Mouse (Mus musculus) adrenal gland (tissue): ENCODE measurements around the gene Chuk.

Experiments
- intact Hi-C: fragments of 180-260 bp; cut with DNase I; formaldehyde crosslinking; loops from one replicate; pipeline ENCODE4 v1.15.1; 2025

Gene Chuk

DNA sequence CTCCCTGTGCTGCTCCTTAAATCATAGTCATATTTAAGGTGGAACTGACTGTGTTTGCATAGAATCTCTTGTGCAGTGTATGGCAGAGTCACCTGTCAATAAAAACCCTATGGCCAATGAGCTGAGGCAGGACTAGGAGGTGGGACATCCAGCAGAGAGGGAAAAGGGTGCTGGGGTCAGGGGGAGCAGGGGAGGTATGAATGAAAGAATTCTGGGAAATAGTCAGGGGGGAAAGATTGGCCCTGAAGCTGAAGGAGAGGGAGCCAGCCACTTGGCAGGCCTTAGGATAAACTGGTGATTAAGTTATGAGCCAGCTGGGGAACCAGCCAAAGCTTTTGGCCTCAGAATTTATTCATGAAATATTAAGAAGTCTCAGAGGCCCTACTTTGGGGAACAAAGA, 1.7 kb upstream of the Chuk start:
- intact Hi-C loops: no loop called here

DNA sequence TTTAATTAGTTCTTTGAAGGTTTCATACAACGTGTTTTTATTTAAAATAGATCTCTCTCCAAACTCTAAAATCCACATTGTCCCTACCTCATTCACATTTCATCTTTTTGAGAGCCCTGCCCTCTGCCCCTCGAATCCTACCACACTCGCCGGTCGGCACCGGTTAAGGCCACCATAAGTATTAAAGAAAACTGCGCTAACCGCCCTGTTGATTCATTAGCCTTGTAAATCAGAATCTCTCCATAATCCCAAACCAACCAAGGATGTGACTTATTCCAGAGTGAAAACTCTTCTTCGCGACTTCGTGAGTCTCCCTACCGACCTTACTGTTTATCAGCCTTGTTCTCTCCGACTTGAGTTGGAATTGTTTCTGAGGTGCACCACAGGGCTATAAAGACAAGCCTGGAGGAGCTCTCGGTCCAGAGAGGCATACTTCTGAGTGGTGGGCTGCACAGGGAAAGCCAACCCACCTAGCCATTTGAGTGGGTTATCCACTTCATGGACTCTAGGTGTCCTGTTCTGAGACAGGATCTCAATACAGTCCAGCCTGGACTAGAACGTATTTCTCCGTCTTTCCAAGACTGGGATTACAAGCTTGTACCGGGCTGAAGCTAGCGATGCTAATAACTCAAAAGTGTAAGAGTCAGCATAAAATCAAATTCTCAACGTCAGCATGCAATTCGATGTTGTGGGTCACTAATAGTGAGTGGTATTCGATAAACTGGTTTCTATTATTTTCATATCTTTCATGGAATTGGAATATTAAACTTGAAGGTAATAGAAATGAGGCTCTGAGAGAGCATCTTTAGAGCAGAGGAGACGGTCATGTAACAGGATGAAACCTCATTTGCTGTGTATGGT, 611 bp upstream of the Chuk start:
- intact Hi-C loops: no loop called here

- intact Hi-C loops: no loop called here
These were observed 2.9 kb downstream of the Chuk start for GRCm38 (mm10) chr19:44104393-44104792.

GRCm38 (mm10) chr19:44103001-44103400, 4.3 kb downstream of the Chuk start:
- intact Hi-C loops: no loop called here

DNA sequence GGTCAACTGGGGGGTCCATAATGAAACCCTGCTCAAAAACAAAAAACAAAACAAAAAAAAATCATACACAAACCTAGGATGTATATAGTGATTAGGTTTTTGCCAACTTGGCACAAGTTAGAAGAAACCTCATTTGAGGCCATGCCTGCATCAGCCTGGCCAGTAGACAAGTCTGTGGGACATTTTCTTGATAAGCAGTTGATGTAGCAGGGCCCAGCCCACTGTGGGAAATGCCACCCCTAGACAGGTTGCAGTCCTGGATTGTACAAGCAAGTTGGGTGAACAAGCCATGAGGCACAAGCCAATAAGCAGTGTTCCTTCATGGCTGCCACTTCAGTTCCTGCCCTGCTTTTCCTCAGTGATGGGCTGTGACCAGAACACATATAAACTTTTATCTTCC, 6.4 kb downstream of the Chuk start:
- intact Hi-C loops: no loop called here

GRCm38 (mm10) chr19:44086278-44086677, 21.0 kb downstream of the Chuk start:
- intact Hi-C loops: no loop called here

DNA sequence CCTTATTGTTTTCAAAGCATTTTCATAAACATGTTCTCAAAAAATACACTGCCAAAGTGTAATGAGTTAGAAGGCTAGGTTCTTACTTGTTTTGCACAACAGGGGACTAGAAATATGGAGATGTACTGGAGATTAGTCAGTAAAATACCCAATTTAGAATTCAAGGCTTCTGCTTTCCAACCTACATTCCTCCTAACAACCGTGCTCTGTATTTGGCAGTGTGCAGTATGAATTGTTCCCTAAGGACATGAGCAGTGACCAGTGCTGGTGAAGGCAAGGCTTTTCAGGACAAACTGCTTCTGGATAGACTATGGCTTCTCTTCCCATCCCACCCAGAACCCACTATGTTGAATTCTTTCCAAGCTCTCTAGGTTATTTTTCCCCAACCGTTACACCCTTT, 26.4 kb downstream of the Chuk start:
- intact Hi-C loops: no loop called here

DNA sequence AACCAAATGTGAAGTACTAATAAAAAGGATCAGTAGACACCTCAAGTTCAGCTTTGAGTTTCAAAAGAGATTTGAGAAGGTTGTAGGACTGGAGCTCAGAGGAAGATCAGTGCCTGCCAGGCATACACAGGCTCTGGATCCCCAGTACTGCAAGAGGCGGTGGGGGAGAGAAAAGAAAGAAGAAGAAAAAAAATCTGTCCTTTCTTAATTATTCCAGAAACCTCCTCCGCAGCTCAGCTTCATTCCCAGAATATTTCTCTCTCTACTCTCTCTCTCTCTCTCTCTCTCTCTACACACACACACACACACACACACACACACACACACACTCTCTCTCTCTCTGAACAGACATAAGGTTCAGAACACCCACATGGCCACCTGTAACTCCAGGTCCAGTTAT, 27.3 kb downstream of the Chuk start:
- intact Hi-C loops: no loop called here

GRCm38 (mm10) chr19:44077024-44077423, 30.3 kb downstream of the Chuk start:
- intact Hi-C loops: no loop called here

GRCm38 (mm10) chr19:44076457-44076856, 30.8 kb downstream of the Chuk start:
- intact Hi-C loops: no loop called here

DNA sequence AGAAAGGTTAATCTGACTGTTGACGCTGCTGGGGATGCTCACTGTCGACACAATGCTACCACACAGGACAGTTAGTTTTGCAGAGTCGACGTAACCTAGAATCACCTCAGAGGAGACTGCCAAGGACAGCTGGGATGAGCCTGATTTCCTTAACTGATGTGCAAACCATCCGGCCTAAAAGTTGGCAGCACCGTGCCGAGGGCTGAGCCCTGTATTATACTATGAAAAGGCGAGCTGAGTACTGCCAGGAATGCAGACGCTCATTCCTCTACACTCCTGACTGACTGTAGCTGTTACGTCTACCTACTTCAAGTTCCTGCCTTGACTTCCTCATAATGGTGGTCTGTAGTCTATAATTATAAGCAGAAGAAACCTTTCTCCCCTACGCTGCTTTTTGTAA, 32.3 kb downstream of the Chuk start:
- intact Hi-C loops: loop anchor here (5.0 kb wide), 1 partner anchor 72 kb away; the partner anchor contains the start of gene Bloc1s2

GRCm38 (mm10) chr19:44071166-44071565, 36.1 kb downstream of the Chuk start:
- intact Hi-C loops: loop anchor here (5.0 kb wide), 1 partner anchor 76 kb away; the partner anchor contains the start of gene Bloc1s2

DNA sequence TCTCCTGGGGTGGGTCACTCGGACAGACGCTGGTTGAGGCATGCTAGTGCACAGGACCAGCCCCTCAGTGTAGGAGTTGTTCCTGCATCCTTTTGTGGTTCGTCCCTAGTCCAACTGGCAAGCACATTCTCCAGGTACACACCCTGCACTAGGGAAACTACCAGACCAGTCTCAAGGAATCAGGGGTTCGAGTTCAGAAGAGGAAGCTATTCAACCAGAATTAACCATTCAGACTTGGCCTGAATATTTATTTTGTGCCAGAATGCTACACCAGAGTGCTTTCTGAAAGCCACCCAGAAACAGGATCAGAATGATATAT, 37.4 kb downstream of the Chuk start:
- intact Hi-C loops: loop anchor here (5.0 kb wide), 1 partner anchor 77 kb away; the partner anchor contains the start of gene Bloc1s2

DNA sequence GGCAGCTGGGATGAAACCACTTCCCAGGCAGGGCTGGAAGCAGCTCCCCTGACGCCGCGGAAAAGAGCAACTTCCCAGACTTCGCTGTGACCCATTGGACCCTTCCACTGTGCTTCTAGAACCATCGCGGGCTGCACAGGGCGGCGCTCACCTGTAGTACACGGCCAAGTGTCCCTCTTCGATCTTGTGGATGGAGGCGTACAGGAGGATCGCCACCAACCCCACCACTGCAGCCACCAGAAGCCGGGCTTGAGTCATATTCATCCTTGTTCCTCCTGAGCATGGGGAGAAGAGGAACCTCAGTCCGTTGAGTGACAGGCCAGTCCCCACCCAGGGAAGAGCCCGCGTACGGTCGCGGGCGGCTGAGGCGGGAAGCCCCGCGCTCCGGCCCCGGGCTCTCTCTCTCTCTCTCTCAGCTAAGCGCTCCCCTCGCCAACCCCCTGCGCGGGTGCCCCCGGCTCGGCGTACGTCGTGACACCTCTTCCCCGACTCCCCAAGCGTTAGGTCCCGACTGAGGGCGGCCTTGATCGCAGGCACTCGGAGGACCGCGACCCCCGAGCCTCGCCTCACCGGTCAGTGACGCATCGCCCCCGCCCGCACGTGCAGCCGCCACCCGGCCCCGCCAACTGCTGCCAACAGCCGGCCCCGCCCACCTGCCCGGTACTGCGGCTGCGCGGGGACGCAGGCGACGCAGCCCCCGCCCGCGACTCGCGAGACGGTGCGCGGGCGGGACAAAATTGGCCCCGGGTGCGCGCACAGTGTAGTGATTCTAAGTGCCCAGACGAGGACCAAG, 38.0 kb downstream of the Chuk start, which contains the start of gene Erlin1:
Erlin1 (minus strand) TSS at position 665 of the 793 bp plus-strand sequence.
- intact Hi-C loops: no loop called here

- intact Hi-C loops: no loop called here
These were observed 39.0 kb downstream of the Chuk start for GRCm38 (mm10) chr19:44068232-44068631.

DNA sequence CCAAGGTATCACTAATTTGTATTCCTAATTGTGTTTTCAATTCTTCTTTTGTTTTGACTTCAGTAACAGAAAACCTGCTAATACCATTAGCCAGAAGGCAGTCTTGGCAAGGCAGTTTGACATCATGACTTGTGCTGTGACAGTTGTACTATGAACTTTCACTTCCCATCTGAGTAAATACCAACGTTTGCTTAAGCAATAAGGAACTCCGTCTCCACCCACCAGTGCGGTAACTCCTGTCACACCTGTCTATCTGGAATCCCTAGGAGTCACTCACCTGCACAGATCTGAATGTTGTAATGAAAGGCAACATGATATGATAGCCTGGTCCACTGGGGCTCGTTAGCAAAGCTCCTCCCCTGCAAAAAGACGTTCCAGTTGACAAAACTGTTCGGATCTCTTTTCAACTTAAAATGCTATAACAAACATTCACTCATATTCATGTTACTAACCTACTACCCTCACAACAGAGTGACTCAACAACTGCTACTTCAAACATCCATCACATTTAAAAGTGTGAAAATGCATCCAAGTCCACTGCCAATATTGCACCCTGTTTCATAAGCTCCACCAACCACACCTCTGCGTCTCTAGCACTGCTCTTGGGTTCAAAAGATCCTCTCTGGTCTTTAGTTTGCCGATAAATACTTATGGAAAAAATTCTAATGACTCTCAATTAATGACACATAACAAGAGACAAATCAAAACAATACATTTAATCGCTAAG, 39.8 kb downstream of the Chuk start:
- intact Hi-C loops: no loop called here

- intact Hi-C loops: no loop called here
These were observed 42.5 kb downstream of the Chuk start for GRCm38 (mm10) chr19:44064734-44065133.

DNA sequence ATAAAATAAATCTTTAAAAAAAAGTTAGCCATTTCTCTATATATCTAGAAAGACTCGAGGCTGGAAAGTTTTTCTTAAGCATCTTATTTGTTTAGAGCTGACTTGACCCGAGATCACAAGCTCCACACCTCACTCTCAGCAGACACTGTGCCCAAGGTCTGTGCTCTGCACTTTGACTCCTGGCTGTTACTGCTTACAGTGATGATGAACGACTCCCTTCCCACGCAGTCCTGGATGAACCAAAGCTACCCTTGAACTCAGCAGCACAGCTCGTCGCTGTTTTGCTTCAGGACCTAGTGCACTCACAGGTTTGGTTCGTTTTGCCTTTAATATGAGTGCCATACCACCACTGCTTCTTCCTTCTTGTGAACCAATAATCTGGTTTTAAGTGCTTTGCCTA, 43.5 kb downstream of the Chuk start:
- intact Hi-C loops: no loop called here

- intact Hi-C loops: no loop called here
These were observed 47.1 kb downstream of the Chuk start for GRCm38 (mm10) chr19:44060226-44060625.

DNA sequence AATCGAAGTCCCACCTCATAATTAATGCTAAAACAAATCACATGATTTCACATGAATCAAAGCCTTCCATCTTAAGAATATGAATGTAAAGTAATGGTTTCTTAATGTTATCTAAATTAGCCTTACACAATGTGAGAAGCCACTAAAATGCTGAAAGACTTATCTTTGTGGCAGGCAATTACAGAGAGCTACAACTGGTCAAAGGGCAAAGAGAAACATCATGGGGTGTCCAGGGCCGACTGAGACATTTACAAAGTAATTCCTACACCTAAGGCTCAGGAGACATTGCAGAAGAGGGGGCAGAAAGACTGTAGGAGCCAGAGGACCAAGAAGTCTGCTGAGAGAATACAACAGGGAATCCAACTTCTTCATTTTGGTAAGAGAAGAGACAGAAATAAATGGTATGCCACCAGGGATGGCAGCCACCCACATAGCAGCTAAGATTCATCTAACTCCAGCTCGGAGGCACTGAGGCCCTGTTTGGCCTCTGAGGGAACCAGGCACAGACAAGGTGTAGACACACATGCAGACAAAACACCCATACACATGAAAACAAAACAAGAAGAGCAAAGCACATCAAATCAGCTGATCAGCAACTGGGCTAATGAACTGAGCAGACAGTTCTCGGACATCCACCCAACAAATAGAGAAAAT, 52.0 kb downstream of the Chuk start:
- intact Hi-C loops: no loop called here

DNA sequence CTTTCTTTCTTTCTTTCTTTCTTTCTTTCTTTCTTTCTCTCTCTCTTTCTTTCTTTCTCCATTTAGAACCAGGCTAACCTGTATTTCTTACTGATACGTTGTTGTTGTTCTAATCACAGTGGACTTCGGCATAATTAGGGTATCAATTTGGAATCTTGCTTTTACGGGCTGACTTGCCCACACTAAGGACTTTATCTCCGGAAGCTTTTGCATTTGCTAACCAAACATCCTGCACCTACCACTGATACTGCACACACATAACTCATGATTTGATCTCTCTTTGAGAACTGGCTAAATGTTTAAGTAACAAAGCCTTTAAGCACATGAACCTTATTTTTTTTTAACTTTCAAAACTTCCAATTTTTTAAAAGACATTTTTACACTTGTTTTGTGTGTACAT, 56.9 kb downstream of the Chuk start:
- intact Hi-C loops: no loop called here
